Mouse (Mus musculus): ENCODE measurements around the gene Nrip3. TPM values are rescaled to one million over a fixed set of nuclear protein-coding genes. Genes with fewer than 3 reads are reported as not detected.

The Nrip3 gene
- total and polyA plus RNA-seq, 3 experiments: 0.04 TPM; not detected in 2

DNA sequence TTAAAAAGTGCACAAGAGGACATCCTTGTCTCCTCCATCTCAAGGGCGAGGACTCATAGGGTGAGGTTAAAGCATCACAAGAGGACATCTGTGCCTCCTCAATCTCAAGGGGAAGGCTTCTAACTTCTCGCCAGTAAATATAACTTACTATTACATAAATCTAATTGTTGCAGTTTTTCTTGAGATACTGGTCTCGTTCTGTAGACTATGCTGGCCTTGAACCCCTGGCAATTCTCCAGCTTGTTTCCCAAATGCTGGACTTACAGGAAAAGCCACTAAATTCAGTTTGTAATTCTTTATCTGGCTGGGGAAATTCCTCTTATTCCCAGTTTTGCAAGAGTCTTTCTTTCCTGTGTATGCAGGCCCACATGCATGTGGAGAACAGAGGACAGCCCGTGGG is 47.0 kb downstream of the Nrip3 start:
- no peak overlapping the region for H3K4me2 ChIP-seq (ENCODE audit: insufficient read depth, low read depth, poor library complexity, severe bottlenecking)
- H3K79me2 ChIP-seq (replicated peaks; ENCODE audit: control insufficient read depth, extremely low read depth, insufficient read depth, poor library complexity, severe bottlenecking): no peaks in the 10 kb centered on the region
- no peak for DNase-seq (ENCODE audit: extremely low read depth)
- no peak overlapping the region for H3K27ac ChIP-seq (ENCODE audit: insufficient read depth, low read depth)
- H3K9me3 ChIP-seq (replicated peaks; ENCODE audit: low read length): no peaks in the 10 kb centered on the region
- H3K27me3 ChIP-seq (replicated peaks): no peaks in the 10 kb centered on the region
- peaks cover 22 to 48% of the 10 kb centered on the region in 2 experiments for H3K36me3 ChIP-seq (replicated peaks in 1 of 2; ENCODE audit: control insufficient read depth in 1 of 2, insufficient read depth in 1 of 2, low read length in 1 of 2)
- in situ Hi-C loops (cut with MboI; ENCODE audit: low pct_ligation_motif_present, low pct_unique_long_range_greater_than_20kb, low sequenced_read_pairs) (no loop called here), dilution Hi-C loops (cut with MboI; ENCODE audit: extremely low pct_ligation_motif_present, extremely low pct_unique_long_range_greater_than_20kb, low sequenced_read_pairs) (no loop called here)
- no peak overlapping the region for H3K9ac ChIP-seq (ENCODE audit: insufficient read depth, low read depth)
- H3K4me3 ChIP-seq (replicated peaks in 1 of 3; ENCODE audit: low read depth in 2 of 3, low read length in 2 of 3, poor library complexity in 1 of 3): no peak overlapping the region
- TF ChIP-seq KAT2A (IDR thresholded peaks at IDR 0.05; ENCODE audit: insufficient replicate concordance, low read length) (no peak), BHLHE40 (IDR thresholded peaks at IDR 0.05; ENCODE audit: low read depth, low read length) (no peak), CHD1 (IDR thresholded peaks at IDR 0.05; ENCODE audit: low read depth, low read length) (no peak), ZNF384 (IDR thresholded peaks at IDR 0.05; ENCODE audit: low read depth, low read length) (no peak), MAFK (IDR thresholded peaks at IDR 0.05; ENCODE audit: insufficient replicate concordance, low read length) (no peak), MYC (IDR thresholded peaks at IDR 0.05; ENCODE audit: low read depth, low read length) (no peak), POLR2AphosphoS2 (IDR thresholded peaks at IDR 0.05; ENCODE audit: low read depth, low read length) (no peak), CHD2 (IDR thresholded peaks at IDR 0.05; ENCODE audit: low read length) (no peak), EP300 (IDR thresholded peaks at IDR 0.05; ENCODE audit: low read length) (no peak), E2F4 (IDR thresholded peaks at IDR 0.05; ENCODE audit: insufficient replicate concordance, low read depth, low read length) (no peak), ETS1 (conservative IDR thresholded peaks at IDR 0.05; ENCODE audit: low read depth, low read length) (no peak)
- peaks cover 3 to 10% of the 10 kb centered on the region in 2 experiments; a peak in 3 of 4 replicates for H3K4me1 ChIP-seq (ENCODE audit: control insufficient read depth in 1 of 2, insufficient read depth in 2 of 2)

DNA sequence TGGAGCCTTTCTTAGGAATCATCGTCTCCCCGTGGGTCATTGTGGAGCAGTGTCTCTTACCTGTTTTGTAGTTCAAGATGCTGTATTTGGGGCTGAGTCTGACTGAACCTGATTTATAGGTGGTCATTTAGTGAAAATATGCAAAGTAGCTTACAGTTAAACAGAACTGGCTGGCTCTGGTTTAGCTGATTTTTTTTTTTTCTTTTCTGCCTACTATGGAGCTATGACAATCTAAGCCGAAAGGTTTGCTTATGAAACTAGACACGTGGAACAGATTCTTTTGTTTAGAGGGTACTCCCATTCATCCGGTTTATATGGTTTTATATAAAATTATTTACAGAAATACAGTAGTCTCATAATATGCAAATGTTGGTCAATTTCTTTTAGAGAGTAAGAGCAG is 50.2 kb downstream of the Nrip3 start, which contains the start of gene Ascl3:
Ascl3 (minus strand) TSS at position 101 of the 400 bp plus-strand sequence.
- Histone ChIP-seq H3K4me3 (replicated peaks in 1 of 3; ENCODE audit: low read depth in 2 of 3, low read length in 2 of 3, poor library complexity in 1 of 3) (peak within 1 kb of the TSS in 2 of 3 experiments; percentile 13 to 16), H3K9me3 (replicated peaks; ENCODE audit: low read length) (no peaks in the 10 kb centered on the region), H3K27me3 (replicated peaks) (no peaks in the 10 kb centered on the region), H3K4me2 (ENCODE audit: insufficient read depth, low read depth, poor library complexity, severe bottlenecking) (peak within 1 kb of the TSS; percentile 44; the same call in 1 of the 2 replicates), H3K9ac (ENCODE audit: insufficient read depth, low read depth) (peak within 1 kb of the TSS; percentile 56; the same call in 1 of the 2 replicates), H3K79me2 (replicated peaks; ENCODE audit: control insufficient read depth, extremely low read depth, insufficient read depth, poor library complexity, severe bottlenecking) (no peaks in the 10 kb centered on the region), H3K36me3 (replicated peaks in 1 of 2; ENCODE audit: control insufficient read depth in 1 of 2, insufficient read depth in 1 of 2, low read length in 1 of 2) (peaks cover 11 to 21% of the 10 kb centered on the region in 2 experiments), H3K4me1 (ENCODE audit: control insufficient read depth in 1 of 2, insufficient read depth in 2 of 2) (peaks cover 3 to 19% of the 10 kb centered on the region in 2 experiments; a peak in 3 of 4 replicates), H3K27ac (ENCODE audit: insufficient read depth, low read depth) (no peak within 1 kb of the TSS)
- no peak for DNase-seq (ENCODE audit: extremely low read depth)
- TF ChIP-seq POLR2AphosphoS2 (IDR thresholded peaks at IDR 0.05; ENCODE audit: low read depth, low read length): no peak
- TF ChIP-seq PAX5 (IDR thresholded peaks at IDR 0.05; ENCODE audit: low read length): no peak
- in situ Hi-C loops (cut with MboI; ENCODE audit: low pct_ligation_motif_present, low pct_unique_long_range_greater_than_20kb, low sequenced_read_pairs) (no loop called here), dilution Hi-C loops (cut with MboI; ENCODE audit: extremely low pct_ligation_motif_present, extremely low pct_unique_long_range_greater_than_20kb, low sequenced_read_pairs) (no loop called here)

DNA sequence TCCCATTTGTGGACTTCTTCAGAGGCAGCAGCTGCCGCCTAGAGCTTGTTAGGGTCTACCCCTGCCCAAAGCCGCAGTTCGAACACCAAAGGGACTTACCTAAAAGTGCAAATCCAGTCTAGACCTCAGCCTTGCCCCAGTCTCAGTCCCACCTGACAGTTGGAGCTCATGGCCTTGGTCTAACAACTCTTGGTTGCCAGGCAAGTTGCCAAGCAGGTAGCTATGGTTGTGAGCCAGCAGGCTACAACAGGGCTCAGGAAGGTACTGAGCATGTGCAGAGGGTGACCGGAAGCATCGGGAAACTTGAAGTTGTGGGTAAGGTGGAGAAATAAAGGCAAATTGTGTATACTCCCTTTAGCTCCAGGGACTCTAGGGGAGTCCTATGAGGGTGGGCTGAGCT is 58.1 kb downstream of the Nrip3 start, which contains the start of gene BC051019:
BC051019 (minus strand) TSS at position 154 of the 400 bp plus-strand sequence.
- H3K9ac ChIP-seq (ENCODE audit: insufficient read depth, low read depth): no peak within 1 kb of the TSS
- H3K9me3 ChIP-seq (replicated peaks; ENCODE audit: low read length): peaks cover 3% of the 10 kb centered on the region
- no peak within 1 kb of the TSS for H3K27ac ChIP-seq (ENCODE audit: insufficient read depth, low read depth)
- H3K4me3 ChIP-seq (replicated peaks in 1 of 3; ENCODE audit: low read depth in 2 of 3, low read length in 2 of 3, poor library complexity in 1 of 3): no peak within 1 kb of the TSS
- no peaks in the 10 kb centered on the region for H3K27me3 ChIP-seq (replicated peaks)
- TF ChIP-seq ZC3H11A (IDR thresholded peaks at IDR 0.05; ENCODE audit: low read depth, low read length): no peak
- TF ChIP-seq EP300 (IDR thresholded peaks at IDR 0.05; ENCODE audit: low read length): no peak
- TF ChIP-seq ZMIZ1 (IDR thresholded peaks at IDR 0.05; ENCODE audit: low read depth, low read length): no peak
- TF ChIP-seq POLR2A (IDR thresholded peaks at IDR 0.05; ENCODE audit: low read depth, low read length): no peak
- no peak for TF ChIP-seq USF1 (IDR thresholded peaks at IDR 0.05; ENCODE audit: low read depth, low read length)
- no peak for TF ChIP-seq CHD1 (IDR thresholded peaks at IDR 0.05; ENCODE audit: low read depth, low read length)
- no peak for TF ChIP-seq NRF1 (IDR thresholded peaks at IDR 0.05; ENCODE audit: low read depth, low read length)
- TF ChIP-seq E2F4 (IDR thresholded peaks at IDR 0.05; ENCODE audit: insufficient replicate concordance, low read depth, low read length): no peak
- TF ChIP-seq ETS1 (conservative IDR thresholded peaks at IDR 0.05; ENCODE audit: low read depth, low read length): no peak
- TF ChIP-seq HCFC1 (IDR thresholded peaks at IDR 0.05; ENCODE audit: low read depth, low read length): no peak
- no peak for TF ChIP-seq MXI1 (IDR thresholded peaks at IDR 0.05; ENCODE audit: low read depth, low read length)
- no peak for TF ChIP-seq TCF12 (IDR thresholded peaks at IDR 0.05; ENCODE audit: low read depth, low read length)
- no peak for TF ChIP-seq MAFK (IDR thresholded peaks at IDR 0.05; ENCODE audit: insufficient replicate concordance, low read length)
- no peak for TF ChIP-seq ELF1 (IDR thresholded peaks at IDR 0.05; ENCODE audit: low read depth, low read length)
- no peak for TF ChIP-seq MYC (IDR thresholded peaks at IDR 0.05; ENCODE audit: low read depth, low read length)
- TF ChIP-seq CTCF (conservative IDR thresholded peaks at IDR 0.05 in 1 of 2, IDR thresholded peaks at IDR 0.05 in 1 of 2; ENCODE audit: low read depth in 2 of 2, low read length in 2 of 2): no peak
- TF ChIP-seq CHD2 (IDR thresholded peaks at IDR 0.05; ENCODE audit: low read length): no peak
- DNase-seq (ENCODE audit: extremely low read depth): no peak
- in situ Hi-C loops (cut with MboI; ENCODE audit: low pct_ligation_motif_present, low pct_unique_long_range_greater_than_20kb, low sequenced_read_pairs): no loop called here
- H3K4me2 ChIP-seq (ENCODE audit: insufficient read depth, low read depth, poor library complexity, severe bottlenecking): no peak within 1 kb of the TSS
- H3K4me1 ChIP-seq (ENCODE audit: control insufficient read depth in 1 of 2, insufficient read depth in 2 of 2): peaks cover 4 to 15% of the 10 kb centered on the region in 2 experiments
- peaks cover 0 to 6% of the 10 kb centered on the region in 2 experiments for H3K36me3 ChIP-seq (replicated peaks in 1 of 2; ENCODE audit: control insufficient read depth in 1 of 2, insufficient read depth in 1 of 2, low read length in 1 of 2)
- no peaks in the 10 kb centered on the region for H3K79me2 ChIP-seq (replicated peaks; ENCODE audit: control insufficient read depth, extremely low read depth, insufficient read depth, poor library complexity, severe bottlenecking)
- dilution Hi-C loops (cut with MboI; ENCODE audit: extremely low pct_ligation_motif_present, extremely low pct_unique_long_range_greater_than_20kb, low sequenced_read_pairs): no loop called here
